Mouse (Mus musculus): ENCODE measurements around the gene Rimbp2. TPM values are rescaled to one million over a fixed set of nuclear protein-coding genes. Genes with fewer than 3 reads are reported as not detected.
"Not testable (repeated sequence)": the region's sequence is repeated elsewhere in the genome, so short reads cannot be mapped to it uniquely, and the experiment has no call there.

Rimbp2 gene
- 2.6 and 3.5 TPM in 2 replicates for polyA plus RNA-seq (2016; fragmentation: Nextera tagmentation; extraction: Ambion mirVana)

GRCm38 (mm10) chr5:128953278-128954070, at the start of gene Rimbp2:
Rimbp2 (minus strand) TSS chr5:128953486.
- Histone ChIP-seq H3K4me3 (peak within 1 kb of the TSS; percentile 48), H3K4me1 (peaks cover 9% of the 10 kb centered on the region), H3K27ac (peak within 1 kb of the TSS; percentile 29; the same call in 1 of the 2 replicates), H3K4me2 (replicated peaks) (peak within 1 kb of the TSS; percentile 79), H3K27me3 (replicated peaks) (peaks cover 10% of the 10 kb centered on the region; the same call in 1 of the 2 replicates), H3K9ac (peak within 1 kb of the TSS; percentile 67), H3K36me3 (no peaks in the 10 kb centered on the region), H3K9me3 (no peaks in the 10 kb centered on the region)
- ATAC-seq (ENCODE audit: low FRiP score, low read depth) = peak; percentile 72
- WGBS = 9% methylated on average over 16 of the region's 17 CpGs

- no peak overlapping the region for H3K9ac ChIP-seq
- no peak overlapping the region for H3K27ac ChIP-seq
- peaks cover 14% of the 10 kb centered on the region for H3K4me1 ChIP-seq
- peaks cover 6% of the 10 kb centered on the region; the same call in 1 of the 2 replicates for H3K36me3 ChIP-seq
- H3K27me3 ChIP-seq (replicated peaks) = no peaks in the 10 kb centered on the region
- WGBS = 64% methylated on average over 14 of the region's 14 CpGs
- no peak overlapping the region for H3K4me2 ChIP-seq (replicated peaks)
- H3K4me3 ChIP-seq = no peak overlapping the region
- H3K9me3 ChIP-seq = no peaks in the 10 kb centered on the region
- ATAC-seq (ENCODE audit: low FRiP score, low read depth) = no peak
Measured at GRCm38 (mm10) chr5:129002571-129003011, 49.3 kb upstream of the Rimbp2 start.

GRCm38 (mm10) chr5:129000706-129001468, 47.6 kb upstream of the Rimbp2 start:
- no peak overlapping the region for H3K27ac ChIP-seq

GRCm38 (mm10) chr5:128987141-128987954, 34.1 kb upstream of the Rimbp2 start:
- ATAC-seq (ENCODE audit: low FRiP score, low read depth) = no peak
- WGBS = 80% methylated on average over 19 of the region's 19 CpGs
- Histone ChIP-seq H3K9me3 (no peaks in the 10 kb centered on the region), H3K4me1 (no peaks in the 10 kb centered on the region), H3K4me3 (no peak overlapping the region), H3K27ac (no peak overlapping the region), H3K36me3 (peaks cover 43% of the 10 kb centered on the region), H3K27me3 (replicated peaks) (no peaks in the 10 kb centered on the region), H3K4me2 (replicated peaks) (no peak overlapping the region), H3K9ac (no peak overlapping the region)

More at GRCm38 (mm10) chr5:129000706-129001468, 47.6 kb upstream of the Rimbp2 start:
- no peak overlapping the region for H3K9ac ChIP-seq
- no peaks in the 10 kb centered on the region for H3K27me3 ChIP-seq (replicated peaks)
- no peak overlapping the region for H3K4me3 ChIP-seq
- no peaks in the 10 kb centered on the region for H3K9me3 ChIP-seq
- no peak for ATAC-seq (ENCODE audit: low FRiP score, low read depth)
- peaks cover 11% of the 10 kb centered on the region; the same call in 1 of the 2 replicates for H3K36me3 ChIP-seq
- peaks cover 12% of the 10 kb centered on the region for H3K4me1 ChIP-seq
- 48% methylated on average over 8 of the region's 8 CpGs for WGBS
- H3K4me2 ChIP-seq (replicated peaks) = no peak overlapping the region

- Histone ChIP-seq H3K4me3 (no peak overlapping the region), H3K4me1 (no peaks in the 10 kb centered on the region), H3K9ac (no peak overlapping the region), H3K27ac (no peak overlapping the region), H3K36me3 (peaks cover 29% of the 10 kb centered on the region), H3K9me3 (no peaks in the 10 kb centered on the region), H3K4me2 (replicated peaks) (no peak overlapping the region), H3K27me3 (replicated peaks) (no peaks in the 10 kb centered on the region)
- ATAC-seq (ENCODE audit: low FRiP score, low read depth) = no peak
- 93% methylated on average over 13 of the region's 13 CpGs for WGBS
Measured at GRCm38 (mm10) chr5:128985946-128986345, 32.7 kb upstream of the Rimbp2 start.

- Histone ChIP-seq H3K4me1 (no peaks in the 10 kb centered on the region), H3K9ac (no peak overlapping the region), H3K36me3 (peaks cover 21% of the 10 kb centered on the region), H3K27ac (no peak overlapping the region), H3K4me2 (replicated peaks) (no peak overlapping the region), H3K4me3 (no peak overlapping the region), H3K27me3 (replicated peaks) (no peaks in the 10 kb centered on the region), H3K9me3 (no peaks in the 10 kb centered on the region)
- ATAC-seq (ENCODE audit: low FRiP score, low read depth) = no peak
- 90% methylated on average over 6 of the region's 6 CpGs for whole genome bisulfite sequencing
Measured at GRCm38 (mm10) chr5:128984536-128984935, 31.2 kb upstream of the Rimbp2 start.

GRCm38 (mm10) chr5:128981607-128982006, 28.3 kb upstream of the Rimbp2 start:
- WGBS = 28% methylated on average over 12 of the region's 12 CpGs
- no peak overlapping the region for H3K9ac ChIP-seq
- no peaks in the 10 kb centered on the region for H3K4me1 ChIP-seq
- H3K9me3 ChIP-seq = no peaks in the 10 kb centered on the region
- peaks cover 12% of the 10 kb centered on the region for H3K36me3 ChIP-seq
- ATAC-seq (ENCODE audit: low FRiP score, low read depth) = no peak
- H3K27ac ChIP-seq = no peak overlapping the region
- H3K4me2 ChIP-seq (replicated peaks) = no peak overlapping the region
- no peaks in the 10 kb centered on the region for H3K27me3 ChIP-seq (replicated peaks)
- H3K4me3 ChIP-seq = no peak overlapping the region

GRCm38 (mm10) chr5:128980857-128981256, 27.6 kb upstream of the Rimbp2 start:
- Histone ChIP-seq H3K27ac (no peak overlapping the region), H3K27me3 (replicated peaks) (no peaks in the 10 kb centered on the region), H3K4me2 (replicated peaks) (no peak overlapping the region), H3K36me3 (peaks cover 10% of the 10 kb centered on the region), H3K4me1 (0 out of 2 replicates have a peak, but pooled peaks cover 3% of the 10 kb centered on the region), H3K4me3 (no peak overlapping the region), H3K9me3 (no peaks in the 10 kb centered on the region), H3K9ac (no peak overlapping the region)
- WGBS = 64% methylated on average over 7 of the region's 7 CpGs
- no peak for ATAC-seq (ENCODE audit: low FRiP score, low read depth)

GRCm38 (mm10) chr5:128978957-128979356, 25.7 kb upstream of the Rimbp2 start:
- WGBS = 98% methylated on average over 7 of the region's 7 CpGs
- Histone ChIP-seq H3K4me1 (0 out of 2 replicates have a peak, but pooled peaks cover 3% of the 10 kb centered on the region), H3K9me3 (no peaks in the 10 kb centered on the region), H3K27me3 (replicated peaks) (no peaks in the 10 kb centered on the region), H3K9ac (no peak overlapping the region), H3K4me2 (replicated peaks) (no peak overlapping the region), H3K4me3 (no peak overlapping the region), H3K36me3 (no peaks in the 10 kb centered on the region), H3K27ac (no peak overlapping the region)
- ATAC-seq (ENCODE audit: low FRiP score, low read depth) = no peak

GRCm38 (mm10) chr5:128977466-128977865, 24.2 kb upstream of the Rimbp2 start:
- H3K9me3 ChIP-seq; H3K4me2 ChIP-seq (replicated peaks); H3K27ac ChIP-seq; H3K4me3 ChIP-seq; H3K9ac ChIP-seq; H3K4me1 ChIP-seq; H3K27me3 ChIP-seq (replicated peaks); ATAC-seq (ENCODE audit: low FRiP score, low read depth); H3K36me3 ChIP-seq: not testable (repeated sequence)
- 80% methylated on average over 1 of the region's 1 CpGs for WGBS

GRCm38 (mm10) chr5:128976266-128976665, 23.0 kb upstream of the Rimbp2 start:
- no peak for ATAC-seq (ENCODE audit: low FRiP score, low read depth)

More at GRCm38 (mm10) chr5:128976266-128976665, 23.0 kb upstream of the Rimbp2 start:
- no peaks in the 10 kb centered on the region for H3K27me3 ChIP-seq (replicated peaks)
- no peak overlapping the region for H3K4me2 ChIP-seq (replicated peaks)
- H3K4me1 ChIP-seq = 0 out of 2 replicates have a peak, but pooled peaks cover 3% of the 10 kb centered on the region
- no peaks in the 10 kb centered on the region for H3K9me3 ChIP-seq
- no peak overlapping the region for H3K27ac ChIP-seq
- no peaks in the 10 kb centered on the region for H3K36me3 ChIP-seq
- H3K4me3 ChIP-seq = no peak overlapping the region
- WGBS = 16% methylated on average over 4 of the region's 4 CpGs
- H3K9ac ChIP-seq = no peak overlapping the region
